Mouse (Mus musculus): Measurements from ENCODE around the gene Optn. TPM values are rescaled to one million over a fixed set of nuclear protein-coding genes. Genes with fewer than 3 reads are reported as not detected.

Gene Optn
- 13.6 and 14.3 TPM in 2 replicates for polyA plus RNA-seq (2014; fragmentation: Nextera tagmentation; extraction: Ambion mirVana)

DNA sequence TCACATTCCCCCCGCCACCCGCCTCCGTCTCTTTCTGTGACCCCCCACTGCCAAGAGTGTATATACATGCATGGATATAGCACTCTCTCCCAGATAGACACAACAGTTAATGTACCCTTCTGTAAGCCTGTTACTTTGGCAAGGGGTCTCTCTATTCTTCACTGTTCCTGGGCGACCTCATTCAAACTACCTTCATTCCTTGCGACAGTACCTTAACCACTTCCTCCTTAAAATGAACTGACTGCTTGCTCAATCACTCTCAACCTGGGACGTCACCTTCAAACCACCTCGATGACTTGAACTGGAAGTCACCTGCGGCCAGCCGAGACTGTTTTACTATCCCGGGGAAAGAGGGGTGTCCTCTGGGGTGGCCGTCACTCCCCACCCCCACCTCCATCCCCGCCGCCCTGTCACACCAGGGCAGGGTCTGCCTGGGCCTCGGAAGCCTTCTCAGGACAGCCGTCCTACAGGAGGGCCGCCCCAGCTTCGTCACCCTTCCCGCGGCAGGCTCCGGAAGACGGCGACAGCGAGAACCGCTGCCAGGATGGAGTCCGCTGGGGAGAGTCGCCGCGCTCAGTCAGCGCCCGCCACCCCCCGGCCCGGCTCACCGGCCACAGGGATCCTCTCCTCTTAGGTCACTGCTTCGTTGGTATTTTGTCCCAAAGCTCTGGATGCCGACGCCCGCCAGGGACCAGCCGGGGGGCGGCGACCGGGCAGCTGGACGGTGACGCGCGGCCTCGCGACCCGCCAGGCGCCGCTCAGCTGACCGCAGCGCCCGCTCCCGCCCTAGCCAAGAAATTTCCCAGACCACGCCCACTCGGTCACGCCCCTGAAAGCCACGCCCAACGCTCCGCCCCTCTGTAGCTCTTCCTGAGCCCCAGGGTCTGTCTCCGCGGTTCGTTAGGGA, at the start of gene Optn:
Gene Optn (minus strand): TSS at position 753 of the 907 bp plus-strand sequence.
- Histone ChIP-seq H3K27me3 (ENCODE audit: control insufficient read depth, insufficient read depth, low read length) (no peaks in the 10 kb centered on the region), H3K4me2 (peak within 1 kb of the TSS; percentile 83), H3K36me3 (ENCODE audit: control insufficient read depth, insufficient read depth, low read length) (no peaks in the 10 kb centered on the region), H3K27ac (ENCODE audit: low read depth, low read length) (0 out of 2 replicates have a peak within 1 kb of the TSS, but pooled peaks have one; percentile 35), H3K9ac (ENCODE audit: low read depth, low read length) (peak within 1 kb of the TSS; percentile 75), H3K4me3 (ENCODE audit: low read depth, low read length) (peak within 1 kb of the TSS; percentile 72), H3K4me1 (ENCODE audit: control insufficient read depth, insufficient read depth, low read length) (peaks cover 4% of the 10 kb centered on the region; the same call in 1 of the 2 replicates), H3K9me3 (replicated peaks; ENCODE audit: control insufficient read depth, low read length) (no peaks in the 10 kb centered on the region)
- 1% methylated on average over 62 of the region's 63 CpGs for WGBS (ENCODE audit: insufficient replicate concordance)
- peak; percentile 92 for ATAC-seq (replicated peaks; ENCODE audit: insufficient number of reproducible peaks, low FRiP score, low TSS enrichment)

DNA sequence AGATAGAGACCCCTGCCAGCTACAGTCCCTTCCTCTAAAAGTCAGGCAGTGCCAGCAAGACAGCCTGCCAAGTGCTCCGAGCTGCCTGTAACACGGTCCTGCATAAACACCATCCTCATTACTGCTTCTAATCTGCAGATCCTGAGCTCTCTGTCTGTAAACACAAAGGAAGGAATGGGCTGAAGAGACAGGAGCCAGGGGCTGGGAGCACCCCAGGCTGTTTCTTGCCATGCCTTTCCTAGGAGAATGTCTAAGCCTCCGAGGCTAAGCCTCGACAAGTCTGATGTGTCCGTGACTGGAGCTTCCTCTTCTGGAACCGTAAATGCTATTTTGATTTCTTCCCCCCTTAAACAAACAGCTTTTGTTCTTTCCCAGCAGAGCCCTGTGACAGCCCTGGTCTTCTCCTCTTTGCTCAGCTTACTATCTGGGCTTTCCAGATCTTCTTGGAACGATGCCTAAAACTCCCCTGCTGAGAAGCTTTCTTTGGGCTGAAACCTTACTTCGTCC, 49.0 kb upstream of the Optn start:
- Histone ChIP-seq H3K4me2 (peak overlapping the region; percentile 14; the same call in 1 of the 2 replicates), H3K4me1 (ENCODE audit: control insufficient read depth, insufficient read depth, low read length) (peaks cover 8% of the 10 kb centered on the region), H3K4me3 (ENCODE audit: low read depth, low read length) (no peak overlapping the region), H3K27ac (ENCODE audit: low read depth, low read length) (peak overlapping the region; percentile 62), H3K9me3 (replicated peaks; ENCODE audit: control insufficient read depth, low read length) (peaks cover 2% of the 10 kb centered on the region; the same call in 1 of the 2 replicates), H3K36me3 (ENCODE audit: control insufficient read depth, insufficient read depth, low read length) (no peaks in the 10 kb centered on the region), H3K9ac (ENCODE audit: low read depth, low read length) (no peak overlapping the region), H3K27me3 (ENCODE audit: control insufficient read depth, insufficient read depth, low read length) (no peaks in the 10 kb centered on the region)
- ATAC-seq (replicated peaks; ENCODE audit: insufficient number of reproducible peaks, low FRiP score, low TSS enrichment): peak; percentile 35; the same call in 1 of the 2 replicates
- WGBS (ENCODE audit: insufficient replicate concordance): 30% methylated on average over 8 of the region's 8 CpGs

DNA sequence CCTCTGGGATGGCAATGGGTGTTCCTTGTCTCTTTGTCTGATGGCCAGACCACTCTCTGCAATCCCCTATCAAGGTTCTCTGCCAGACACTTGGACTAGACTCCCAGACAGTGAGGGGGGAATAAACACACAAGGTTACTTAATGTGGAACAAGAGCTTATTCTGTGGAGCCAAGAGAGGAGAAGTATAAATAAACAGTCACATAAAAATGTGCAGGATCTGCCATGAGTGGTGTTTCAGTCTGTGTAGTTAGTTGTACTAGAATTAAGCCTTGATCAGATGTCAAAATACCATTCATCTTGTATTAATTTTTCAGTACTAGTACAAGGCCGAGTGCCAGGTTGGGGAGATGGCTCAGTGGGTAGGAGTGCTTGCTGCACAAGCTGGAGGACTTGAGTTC, 39.0 kb upstream of the Optn start:
- H3K4me1 ChIP-seq (ENCODE audit: control insufficient read depth, insufficient read depth, low read length): no peaks in the 10 kb centered on the region
- H3K27me3 ChIP-seq (ENCODE audit: control insufficient read depth, insufficient read depth, low read length): no peaks in the 10 kb centered on the region
- no peak overlapping the region for H3K4me3 ChIP-seq (ENCODE audit: low read depth, low read length)
- no peak overlapping the region for H3K9ac ChIP-seq (ENCODE audit: low read depth, low read length)
- peaks cover 2% of the 10 kb centered on the region; the same call in 1 of the 2 replicates for H3K9me3 ChIP-seq (replicated peaks; ENCODE audit: control insufficient read depth, low read length)
- H3K36me3 ChIP-seq (ENCODE audit: control insufficient read depth, insufficient read depth, low read length): no peaks in the 10 kb centered on the region
- no peak for ATAC-seq (replicated peaks; ENCODE audit: insufficient number of reproducible peaks, low FRiP score, low TSS enrichment)
- no peak overlapping the region for H3K27ac ChIP-seq (ENCODE audit: low read depth, low read length)
- H3K4me2 ChIP-seq: no peak overlapping the region
- WGBS (ENCODE audit: insufficient replicate concordance): 75% methylated on average over 1 of the region's 1 CpGs

DNA sequence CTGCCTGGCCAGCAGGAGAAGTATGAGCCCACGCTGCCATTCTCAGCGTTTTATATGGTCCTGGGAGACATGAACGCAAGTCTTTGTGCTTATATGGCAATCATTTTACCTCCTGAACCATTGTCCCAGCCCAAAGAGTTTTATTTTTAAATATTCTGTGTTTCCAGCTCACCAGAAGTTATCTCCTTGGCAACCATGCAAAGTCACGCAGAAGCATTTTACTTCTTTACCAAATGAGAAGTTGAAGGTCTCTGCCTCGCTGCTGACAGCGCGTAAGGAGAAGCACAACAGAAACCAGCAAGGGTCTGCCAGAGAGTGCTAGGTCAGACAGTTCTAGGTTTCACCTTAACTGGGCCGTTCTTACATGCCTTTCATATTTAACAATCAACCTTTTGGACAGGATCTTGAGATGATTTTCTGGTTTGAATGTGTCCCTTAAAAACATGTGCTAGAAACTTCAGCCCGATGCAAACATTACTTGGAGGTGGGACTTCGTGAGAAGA, 37.9 kb upstream of the Optn start:
- no peaks in the 10 kb centered on the region for H3K27me3 ChIP-seq (ENCODE audit: control insufficient read depth, insufficient read depth, low read length)
- H3K27ac ChIP-seq (ENCODE audit: low read depth, low read length): no peak overlapping the region
- no peaks in the 10 kb centered on the region for H3K9me3 ChIP-seq (replicated peaks; ENCODE audit: control insufficient read depth, low read length)
- no peak overlapping the region for H3K4me2 ChIP-seq
- H3K4me1 ChIP-seq (ENCODE audit: control insufficient read depth, insufficient read depth, low read length): no peaks in the 10 kb centered on the region
- no peak for ATAC-seq (replicated peaks; ENCODE audit: insufficient number of reproducible peaks, low FRiP score, low TSS enrichment)
- H3K9ac ChIP-seq (ENCODE audit: low read depth, low read length): no peak overlapping the region
- no peaks in the 10 kb centered on the region for H3K36me3 ChIP-seq (ENCODE audit: control insufficient read depth, insufficient read depth, low read length)
- WGBS (ENCODE audit: insufficient replicate concordance): 79% methylated on average over 10 of the region's 10 CpGs
- no peak overlapping the region for H3K4me3 ChIP-seq (ENCODE audit: low read depth, low read length)

DNA sequence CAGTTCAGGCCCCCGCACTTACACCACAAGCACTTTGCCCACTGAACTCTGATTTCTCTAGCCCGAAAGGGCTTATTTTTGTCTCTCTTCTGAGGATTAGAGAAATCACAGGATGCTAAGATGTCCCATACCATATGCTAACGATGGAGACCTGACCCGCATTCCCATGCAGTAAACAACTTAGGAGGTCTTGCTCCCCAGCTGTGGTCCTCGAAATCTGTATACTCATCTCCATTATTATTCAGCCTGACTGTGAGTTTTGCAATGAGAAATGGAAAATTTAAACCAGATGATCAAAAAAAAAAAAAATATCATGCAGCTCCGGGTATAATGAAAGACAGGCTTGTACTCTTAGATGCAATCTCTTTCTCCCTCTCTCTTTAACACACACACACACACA, 35.3 kb upstream of the Optn start:
- Histone ChIP-seq H3K9me3 (replicated peaks; ENCODE audit: control insufficient read depth, low read length) (no peaks in the 10 kb centered on the region), H3K27ac (ENCODE audit: low read depth, low read length) (no peak overlapping the region), H3K9ac (ENCODE audit: low read depth, low read length) (no peak overlapping the region), H3K4me1 (ENCODE audit: control insufficient read depth, insufficient read depth, low read length) (no peaks in the 10 kb centered on the region), H3K36me3 (ENCODE audit: control insufficient read depth, insufficient read depth, low read length) (no peaks in the 10 kb centered on the region), H3K4me3 (ENCODE audit: low read depth, low read length) (no peak overlapping the region), H3K4me2 (no peak overlapping the region), H3K27me3 (ENCODE audit: control insufficient read depth, insufficient read depth, low read length) (no peaks in the 10 kb centered on the region)
- ATAC-seq (replicated peaks; ENCODE audit: insufficient number of reproducible peaks, low FRiP score, low TSS enrichment): no peak
- 80% methylated on average over 6 of the region's 6 CpGs for WGBS (ENCODE audit: insufficient replicate concordance)

DNA sequence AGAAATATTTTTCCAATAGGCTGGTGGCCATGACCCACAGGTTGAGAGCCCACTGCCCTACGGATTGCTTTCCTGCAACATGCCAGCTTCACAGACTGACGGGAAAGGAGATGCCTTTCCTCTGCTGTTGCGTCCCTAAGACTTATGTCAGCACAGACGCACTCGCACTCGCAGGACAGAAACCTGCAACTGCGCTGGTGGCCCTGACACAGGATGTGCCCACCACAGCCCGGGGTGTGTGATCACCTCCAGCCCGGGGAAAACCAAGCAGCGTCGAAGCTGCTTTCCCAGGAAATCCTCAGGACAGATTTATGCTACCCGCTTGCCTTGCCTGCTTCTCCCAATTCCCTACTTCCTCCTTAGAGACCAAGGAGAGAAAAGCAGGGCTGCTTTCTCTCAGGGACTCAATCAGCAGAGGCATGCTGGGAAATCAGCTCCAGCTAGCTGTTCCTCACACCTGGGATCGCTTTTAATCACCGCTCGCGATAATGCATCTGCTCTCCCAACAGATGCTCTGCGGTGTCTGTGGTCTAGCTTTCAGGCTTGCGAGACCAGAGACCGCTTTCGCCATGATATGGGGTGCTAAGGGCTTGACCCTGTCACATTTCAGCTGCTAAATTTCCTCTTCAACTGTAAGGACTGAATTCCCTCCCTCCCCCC, 34.1 kb upstream of the Optn start:
- no peaks in the 10 kb centered on the region for H3K9me3 ChIP-seq (replicated peaks; ENCODE audit: control insufficient read depth, low read length)
- H3K4me2 ChIP-seq: peak overlapping the region; percentile 63
- no peak for ATAC-seq (replicated peaks; ENCODE audit: insufficient number of reproducible peaks, low FRiP score, low TSS enrichment)
- 11% methylated on average over 20 of the region's 20 CpGs for WGBS (ENCODE audit: insufficient replicate concordance)
- H3K27ac ChIP-seq (ENCODE audit: low read depth, low read length): no peak overlapping the region
- H3K4me3 ChIP-seq (ENCODE audit: low read depth, low read length): peak overlapping the region; percentile 25
- no peaks in the 10 kb centered on the region for H3K4me1 ChIP-seq (ENCODE audit: control insufficient read depth, insufficient read depth, low read length)
- H3K9ac ChIP-seq (ENCODE audit: low read depth, low read length): peak overlapping the region; percentile 50
- H3K27me3 ChIP-seq (ENCODE audit: control insufficient read depth, insufficient read depth, low read length): no peaks in the 10 kb centered on the region
- no peaks in the 10 kb centered on the region for H3K36me3 ChIP-seq (ENCODE audit: control insufficient read depth, insufficient read depth, low read length)

DNA sequence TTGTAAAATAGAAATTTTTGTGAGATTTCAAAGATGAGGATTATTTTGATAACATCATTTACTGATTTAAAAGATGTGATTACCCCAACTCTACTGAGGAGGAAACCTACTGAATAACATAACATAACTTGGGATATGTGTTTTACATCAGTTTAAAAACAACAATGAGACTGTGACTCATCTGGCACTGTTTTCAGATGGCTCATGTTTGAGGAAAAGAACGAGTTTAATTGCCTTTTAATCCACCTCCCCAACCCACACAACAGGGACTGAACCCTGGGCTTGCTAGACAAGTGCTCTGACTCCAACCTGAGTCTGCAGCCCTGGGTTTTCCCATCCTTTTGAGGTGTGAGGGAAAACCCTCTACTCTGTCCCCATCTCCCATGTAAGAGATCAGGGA, 31.5 kb upstream of the Optn start:
- no peaks in the 10 kb centered on the region for H3K9me3 ChIP-seq (replicated peaks; ENCODE audit: control insufficient read depth, low read length)
- no peaks in the 10 kb centered on the region for H3K36me3 ChIP-seq (ENCODE audit: control insufficient read depth, insufficient read depth, low read length)
- H3K27me3 ChIP-seq (ENCODE audit: control insufficient read depth, insufficient read depth, low read length): no peaks in the 10 kb centered on the region
- H3K4me3 ChIP-seq (ENCODE audit: low read depth, low read length): no peak overlapping the region
- no peak overlapping the region for H3K9ac ChIP-seq (ENCODE audit: low read depth, low read length)
- H3K4me2 ChIP-seq: no peak overlapping the region
- H3K27ac ChIP-seq (ENCODE audit: low read depth, low read length): no peak overlapping the region
- WGBS (ENCODE audit: insufficient replicate concordance): 20% methylated on average over 1 of the region's 1 CpGs
- H3K4me1 ChIP-seq (ENCODE audit: control insufficient read depth, insufficient read depth, low read length): no peaks in the 10 kb centered on the region
- ATAC-seq (replicated peaks; ENCODE audit: insufficient number of reproducible peaks, low FRiP score, low TSS enrichment): no peak

DNA sequence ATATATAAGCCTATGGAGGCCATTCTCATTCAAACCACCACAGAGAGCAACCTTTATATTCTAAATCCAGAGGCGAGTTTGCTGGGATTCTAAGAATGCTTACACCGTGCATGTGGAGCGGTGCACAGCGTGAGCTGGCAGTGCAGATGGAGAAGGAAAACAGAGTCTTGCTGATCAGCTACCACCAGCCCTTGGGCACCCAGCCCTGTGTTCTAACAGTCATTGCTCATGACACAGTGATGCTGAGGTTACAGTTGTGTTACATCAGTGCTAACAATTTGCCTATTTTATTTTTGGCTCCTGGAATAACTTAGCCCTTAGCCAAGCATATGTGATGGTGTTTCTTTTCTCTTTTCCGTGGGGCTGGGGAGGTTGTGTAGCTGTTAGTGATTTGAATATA, 31.0 kb upstream of the Optn start:
- Histone ChIP-seq H3K4me3 (ENCODE audit: low read depth, low read length) (no peak overlapping the region), H3K9me3 (replicated peaks; ENCODE audit: control insufficient read depth, low read length) (no peaks in the 10 kb centered on the region), H3K4me1 (ENCODE audit: control insufficient read depth, insufficient read depth, low read length) (no peaks in the 10 kb centered on the region), H3K4me2 (no peak overlapping the region), H3K27ac (ENCODE audit: low read depth, low read length) (no peak overlapping the region), H3K27me3 (ENCODE audit: control insufficient read depth, insufficient read depth, low read length) (no peaks in the 10 kb centered on the region), H3K36me3 (ENCODE audit: control insufficient read depth, insufficient read depth, low read length) (no peaks in the 10 kb centered on the region), H3K9ac (ENCODE audit: low read depth, low read length) (no peak overlapping the region)
- ATAC-seq (replicated peaks; ENCODE audit: insufficient number of reproducible peaks, low FRiP score, low TSS enrichment): no peak
- WGBS (ENCODE audit: insufficient replicate concordance): 83% methylated on average over 5 of the region's 5 CpGs

All from heart, embryonic 11.5 days (tissue).